Mouse (Mus musculus): ENCODE data around the gene Gas7. TPM values are rescaled to one million over a fixed set of nuclear protein-coding genes. Genes with fewer than 3 reads are reported as not detected.

The Gas7 gene
- polyA plus RNA-seq, 1 experiment from 2014 or later, result 10.2 TPM

DNA sequence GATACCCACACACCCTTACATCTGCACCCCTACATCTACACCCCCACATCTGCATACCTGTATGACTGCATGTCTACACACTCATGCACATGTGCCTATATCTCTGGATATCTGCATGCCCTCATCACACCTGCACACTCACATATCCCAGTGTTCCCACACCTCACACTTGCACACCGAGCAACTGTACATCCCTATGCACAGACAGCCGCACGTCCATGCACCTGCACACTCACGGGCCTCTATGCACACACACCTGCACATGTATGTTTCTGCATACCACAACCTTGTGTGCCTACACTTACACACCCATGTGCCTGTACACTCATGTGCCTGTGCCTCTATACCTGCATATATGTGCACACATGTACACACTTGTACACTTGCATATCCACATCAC lies 208.2 kb downstream of the Gas7 start:
- ATAC-seq (replicated peaks; ENCODE audit: low FRiP score, low read depth) (no peak), DNase-seq (ENCODE audit: low spot score) (no peak)
- Histone ChIP-seq H3K9me3 (replicated peaks; ENCODE audit: low read length) (no peaks in the 10 kb centered on the region), H3K27me3 (ENCODE audit: insufficient read depth, low read length) (no peaks in the 10 kb centered on the region), H3K4me1 (replicated peaks; ENCODE audit: insufficient read depth, low read length) (no peaks in the 10 kb centered on the region), H3K4me3 (replicated peaks; ENCODE audit: low read depth, low read length) (no peak overlapping the region), H3K4me2 (ENCODE audit: low read length) (no peak overlapping the region), H3K27ac (no peak overlapping the region), H3K36me3 (ENCODE audit: insufficient read depth, low read length) (no peaks in the 10 kb centered on the region), H3K9ac (ENCODE audit: low read depth, low read length) (no peak overlapping the region)
- WGBS, result 93% methylated on average over 4 of the region's 4 CpGs
- TF ChIP-seq CTCF (IDR thresholded peaks at IDR 0.05; ENCODE audit: low read depth), result no peak

DNA sequence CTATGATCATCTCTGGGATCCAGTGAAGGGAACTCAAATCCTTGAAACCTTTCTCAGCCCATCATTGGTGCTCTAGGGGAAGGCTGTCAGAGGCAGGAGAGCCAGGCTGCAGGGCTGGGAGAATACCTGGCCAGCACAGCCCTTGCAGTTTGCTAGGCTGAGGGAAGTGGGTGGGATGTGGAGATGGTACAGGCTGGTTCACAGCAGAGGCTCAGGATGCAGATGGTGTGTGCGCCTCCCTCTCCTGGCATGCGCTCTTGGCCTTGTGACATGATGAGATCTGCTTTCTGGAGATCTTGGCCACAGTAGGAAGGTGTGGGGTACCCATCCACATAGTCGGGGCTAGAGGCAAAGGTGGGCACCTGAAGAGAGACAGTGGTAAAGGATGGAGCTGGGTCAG lies 209.0 kb downstream of the Gas7 start:
- Histone ChIP-seq H3K27me3 (ENCODE audit: insufficient read depth, low read length) (no peaks in the 10 kb centered on the region), H3K4me3 (replicated peaks; ENCODE audit: low read depth, low read length) (no peak overlapping the region), H3K4me2 (ENCODE audit: low read length) (no peak overlapping the region), H3K36me3 (ENCODE audit: insufficient read depth, low read length) (no peaks in the 10 kb centered on the region), H3K27ac (no peak overlapping the region), H3K9me3 (replicated peaks; ENCODE audit: low read length) (no peaks in the 10 kb centered on the region), H3K4me1 (replicated peaks; ENCODE audit: insufficient read depth, low read length) (no peaks in the 10 kb centered on the region), H3K9ac (ENCODE audit: low read depth, low read length) (no peak overlapping the region)
- 90% methylated on average over 3 of the region's 3 CpGs for WGBS
- no peak for DNase-seq (ENCODE audit: low spot score)
- no peak for ATAC-seq (replicated peaks; ENCODE audit: low FRiP score, low read depth)
- TF ChIP-seq CTCF (IDR thresholded peaks at IDR 0.05; ENCODE audit: low read depth), result no peak

DNA sequence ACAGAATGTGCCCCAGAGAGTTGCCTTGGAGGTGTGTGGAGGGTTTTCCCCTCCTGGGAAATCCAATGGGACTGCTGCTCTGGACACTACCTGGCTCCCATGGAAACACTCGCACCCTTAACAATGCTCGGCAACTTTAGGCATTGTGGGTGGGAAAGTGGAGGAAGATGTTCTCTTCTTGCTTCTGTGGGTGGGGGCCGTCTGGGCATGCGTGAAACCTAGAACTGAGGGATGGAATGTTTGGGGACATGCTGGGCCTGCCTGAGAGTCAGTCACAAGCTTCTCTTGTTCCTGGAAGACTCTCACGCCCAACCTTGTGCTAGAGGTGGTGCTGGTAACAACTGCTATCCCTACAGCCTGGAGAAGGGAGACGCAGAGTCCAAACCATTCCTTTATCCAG lies 209.7 kb downstream of the Gas7 start:
- Histone ChIP-seq H3K4me2 (ENCODE audit: low read length) (no peak overlapping the region), H3K9ac (ENCODE audit: low read depth, low read length) (no peak overlapping the region), H3K36me3 (ENCODE audit: insufficient read depth, low read length) (no peaks in the 10 kb centered on the region), H3K27me3 (ENCODE audit: insufficient read depth, low read length) (no peaks in the 10 kb centered on the region), H3K27ac (no peak overlapping the region), H3K4me3 (replicated peaks; ENCODE audit: low read depth, low read length) (no peak overlapping the region), H3K4me1 (replicated peaks; ENCODE audit: insufficient read depth, low read length) (no peaks in the 10 kb centered on the region), H3K9me3 (replicated peaks; ENCODE audit: low read length) (no peaks in the 10 kb centered on the region)
- WGBS, result 89% methylated on average over 6 of the region's 6 CpGs
- TF ChIP-seq CTCF (IDR thresholded peaks at IDR 0.05; ENCODE audit: low read depth), result no peak
- ATAC-seq (replicated peaks; ENCODE audit: low FRiP score, low read depth) (no peak), DNase-seq (ENCODE audit: low spot score) (no peak)

DNA sequence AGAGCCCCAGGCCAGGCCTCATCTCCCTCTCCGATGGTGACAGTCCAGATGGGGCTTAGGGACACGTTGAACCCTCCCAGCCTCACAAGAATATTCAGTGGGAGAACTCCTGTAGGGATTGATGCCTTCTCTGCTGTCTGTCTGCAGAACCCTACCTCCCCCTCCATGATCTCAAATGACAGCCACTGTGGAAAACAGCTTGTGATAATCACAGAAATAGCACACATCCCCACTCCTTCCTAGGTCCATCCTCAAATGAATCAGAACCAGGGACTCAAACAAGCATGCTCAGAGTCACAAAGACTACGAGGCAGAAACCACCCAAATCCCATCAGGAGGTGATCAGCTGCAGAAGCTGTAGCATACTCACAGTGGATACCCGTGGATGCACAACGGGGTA lies 210.9 kb downstream of the Gas7 start:
- H3K4me1 ChIP-seq (replicated peaks; ENCODE audit: insufficient read depth, low read length), result no peaks in the 10 kb centered on the region
- no peaks in the 10 kb centered on the region for H3K27me3 ChIP-seq (ENCODE audit: insufficient read depth, low read length)
- H3K4me2 ChIP-seq (ENCODE audit: low read length), result no peak overlapping the region
- no peak for TF ChIP-seq CTCF (IDR thresholded peaks at IDR 0.05; ENCODE audit: low read depth)
- H3K9me3 ChIP-seq (replicated peaks; ENCODE audit: low read length), result no peaks in the 10 kb centered on the region
- no peaks in the 10 kb centered on the region for H3K36me3 ChIP-seq (ENCODE audit: insufficient read depth, low read length)
- H3K4me3 ChIP-seq (replicated peaks; ENCODE audit: low read depth, low read length), result no peak overlapping the region
- 85% methylated on average over 5 of the region's 5 CpGs for WGBS
- H3K27ac ChIP-seq, result no peak overlapping the region
- no peak for ATAC-seq (replicated peaks; ENCODE audit: low FRiP score, low read depth)
- H3K9ac ChIP-seq (ENCODE audit: low read depth, low read length), result no peak overlapping the region
- no peak for DNase-seq (ENCODE audit: low spot score)

DNA sequence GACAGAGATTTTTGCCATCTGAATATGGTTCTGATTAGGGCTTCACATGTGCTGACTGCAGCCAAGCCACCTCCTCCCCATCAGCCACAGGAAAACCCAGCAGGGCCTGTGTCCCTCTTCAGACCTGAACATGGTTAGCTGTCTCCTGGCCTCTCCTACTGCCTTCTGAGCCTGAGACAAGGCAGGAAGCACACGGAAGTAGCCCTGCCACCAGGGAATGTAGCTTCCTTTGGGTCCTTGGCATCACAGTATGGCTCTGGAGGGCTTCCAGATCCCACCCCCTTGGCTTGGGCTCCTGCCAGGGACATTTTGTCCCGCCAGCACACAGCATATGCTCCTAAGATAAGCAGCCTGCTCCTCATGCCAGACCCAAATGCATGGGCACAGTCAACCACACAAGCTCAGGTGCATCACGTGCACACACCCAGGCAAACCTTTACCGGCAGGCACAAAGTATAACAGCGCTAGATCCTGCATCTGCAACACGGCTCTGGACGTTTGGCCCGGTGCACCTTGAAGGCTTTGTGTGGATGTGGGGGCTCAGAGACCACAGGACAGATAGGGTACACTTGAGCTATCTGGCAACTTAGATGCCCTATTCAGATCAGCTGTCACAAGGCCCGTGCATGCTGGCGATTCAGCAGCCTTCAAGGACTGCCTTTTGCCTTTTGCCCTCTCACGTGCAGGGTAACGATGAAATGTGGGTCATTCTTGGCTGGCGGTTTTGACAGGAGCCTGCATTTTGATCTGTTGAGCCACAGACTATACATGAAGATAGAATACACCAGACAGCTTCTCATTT lies 212.5 kb downstream of the Gas7 start:
- TF ChIP-seq CTCF (IDR thresholded peaks at IDR 0.05; ENCODE audit: low read depth), result no peak
- DNase-seq (ENCODE audit: low spot score), result no peak
- WGBS, result 76% methylated on average over 13 of the region's 13 CpGs

DNA sequence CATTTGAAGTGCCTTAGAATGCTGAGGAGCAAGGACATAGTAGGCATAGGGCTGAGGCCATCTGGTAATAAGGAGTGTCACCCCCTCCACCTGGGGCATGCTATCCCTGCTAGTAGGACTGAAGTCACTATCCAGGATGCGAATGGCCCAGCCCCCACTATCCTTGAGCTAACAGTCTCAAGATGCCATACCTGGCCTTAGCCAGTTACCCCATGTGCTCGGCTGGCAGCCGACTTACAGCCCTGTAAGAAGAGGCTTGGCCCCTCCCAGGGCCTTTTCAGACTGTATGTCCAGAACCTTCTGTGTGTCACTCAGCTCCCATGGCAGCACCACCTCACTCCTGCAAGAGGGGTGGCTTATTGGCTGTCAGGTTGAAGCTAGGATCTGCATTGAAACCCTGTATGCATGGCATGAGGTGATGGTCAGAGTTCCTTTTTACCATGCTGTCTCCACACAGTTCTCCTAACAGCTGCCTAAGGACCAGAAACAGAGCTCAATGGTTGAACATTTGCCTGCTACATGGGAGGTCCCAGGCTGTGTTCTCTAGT lies 213.3 kb downstream of the Gas7 start:
- Histone ChIP-seq H3K4me1 (replicated peaks; ENCODE audit: insufficient read depth, low read length) (no peaks in the 10 kb centered on the region), H3K27ac (no peak overlapping the region), H3K27me3 (ENCODE audit: insufficient read depth, low read length) (no peaks in the 10 kb centered on the region), H3K4me3 (replicated peaks; ENCODE audit: low read depth, low read length) (no peak overlapping the region), H3K36me3 (ENCODE audit: insufficient read depth, low read length) (no peaks in the 10 kb centered on the region), H3K9ac (ENCODE audit: low read depth, low read length) (no peak overlapping the region), H3K9me3 (replicated peaks; ENCODE audit: low read length) (no peaks in the 10 kb centered on the region), H3K4me2 (ENCODE audit: low read length) (no peak overlapping the region)
- WGBS, result 97% methylated on average over 3 of the region's 3 CpGs
- ATAC-seq (replicated peaks; ENCODE audit: low FRiP score, low read depth) (no peak), DNase-seq (ENCODE audit: low spot score) (no peak)
- TF ChIP-seq CTCF (IDR thresholded peaks at IDR 0.05; ENCODE audit: low read depth), result no peak

More for the DNA sequence above, 212.5 kb downstream of the Gas7 start:
- Histone ChIP-seq H3K4me3 (replicated peaks; ENCODE audit: low read depth, low read length) (no peak overlapping the region), H3K27me3 (ENCODE audit: insufficient read depth, low read length) (no peaks in the 10 kb centered on the region), H3K27ac (no peak overlapping the region; the same call in 1 of the 2 replicates), H3K36me3 (ENCODE audit: insufficient read depth, low read length) (no peaks in the 10 kb centered on the region), H3K9me3 (replicated peaks; ENCODE audit: low read length) (no peaks in the 10 kb centered on the region), H3K9ac (ENCODE audit: low read depth, low read length) (no peak overlapping the region), H3K4me1 (replicated peaks; ENCODE audit: insufficient read depth, low read length) (no peaks in the 10 kb centered on the region), H3K4me2 (ENCODE audit: low read length) (no peak overlapping the region)
- ATAC-seq (replicated peaks; ENCODE audit: low FRiP score, low read depth), result no peak

All from kidney, postnatal 0 days (tissue).